Mouse (Mus musculus): ENCODE data around the gene Shisa5.

GRCm38 (mm10) chr9:109100307-109100928 is 62.1 kb downstream of the Shisa5 start:
- TF ChIP-seq SIN3A (IDR thresholded peaks at IDR 0.05; ENCODE audit: low read length) (no peak), CHD1 (IDR thresholded peaks at IDR 0.05; ENCODE audit: low read depth, low read length) (no peak), USF2 (IDR thresholded peaks at IDR 0.05; ENCODE audit: borderline replicate concordance in 1 of 2, insufficient read depth in 1 of 2, low read depth in 1 of 2, low read length in 2 of 2) (no peak), POLR2AphosphoS5 (IDR thresholded peaks at IDR 0.05; ENCODE audit: borderline replicate concordance, low read depth, low read length) (no peak), RAD21 (IDR thresholded peaks at IDR 0.05; ENCODE audit: low read depth, low read length) (no peak), CTCF (IDR thresholded peaks at IDR 0.05 in 2 of 3, conservative IDR thresholded peaks at IDR 0.05 in 1 of 3; ENCODE audit: control insufficient read depth in 1 of 3, insufficient read depth in 1 of 3, low read depth in 2 of 3, low read length in 3 of 3, poor library complexity in 1 of 3, severe bottlenecking in 1 of 3) (no peak), E2F4 (IDR thresholded peaks at IDR 0.05; ENCODE audit: borderline replicate concordance, low read depth, low read length) (no peak), MAX (IDR thresholded peaks at IDR 0.05; ENCODE audit: low read length) (no peak), USF1 (IDR thresholded peaks at IDR 0.05; ENCODE audit: low read depth, low read length) (no peak), GATA1 (IDR thresholded peaks at IDR 0.05; ENCODE audit: low read depth, low read length) (no peak)

Measured in MEL (cell line).